Mouse (Mus musculus) midbrain, embryonic 12.5 days (tissue): Measurements from ENCODE around the gene Gast. TPM values are rescaled to one million over a fixed set of nuclear protein-coding genes. Genes with fewer than 3 reads are reported as not detected.

Source experiments
- ATAC-seq: fragments of 200-750 bp; cut with Nextera tagmentation; 2 replicates; pipeline ENCODE4 v1.8.0; 2017; ENCODE audit warnings: low read depth, moderate TSS enrichment, moderate library complexity; ENCODE audit not compliant: low FRiP score
- H3K27ac ChIP-seq: fragments of 300-500 bp; sonication (generic); replicated peaks from 2 replicates; pipeline ENCODE4 v1.5.1; 2016; ENCODE audit warnings: mild to moderate bottlenecking
- H3K27me3 ChIP-seq: fragments of 300-500 bp; sonication (generic); 2 replicates; pipeline ENCODE4 v1.6.1; 2016; ENCODE audit warnings: mild to moderate bottlenecking
- H3K36me3 ChIP-seq: fragments of 300-500 bp; sonication (generic); 2 replicates; pipeline ENCODE4 v1.6.1; 2016
- H3K4me1 ChIP-seq: fragments of 300-500 bp; sonication (generic); 2 replicates; pipeline ENCODE4 v1.6.1; 2016
- H3K4me2 ChIP-seq: fragments of 300-500 bp; sonication (generic); replicated peaks from 2 replicates; pipeline ENCODE4 v1.6.1; 2016; ENCODE audit warnings: mild to moderate bottlenecking, moderate library complexity
- H3K4me3 ChIP-seq: fragments of 300-500 bp; sonication (generic); 2 replicates; pipeline ENCODE4 v1.5.1; 2016; ENCODE audit warnings: mild to moderate bottlenecking
- H3K9ac ChIP-seq: fragments of 300-500 bp; sonication (generic); replicated peaks from 2 replicates; pipeline ENCODE4 v1.6.1; 2016; ENCODE audit warnings: mild to moderate bottlenecking, moderate library complexity
- H3K9me3 ChIP-seq: fragments of 300-500 bp; sonication (generic); 2 replicates; pipeline ENCODE4 v1.6.1; 2016; ENCODE audit warnings: mild to moderate bottlenecking
- WGBS: fragments of 180-500 bp; shearing (Covaris S2); methylation state at CpG from one replicate; pipeline ENCODE4 v1.1.7; 2016; 5-methylcytosine and 5-hydroxymethylcytosine counted together
- polyA plus RNA-seq: library from polyadenylated mRNA; unstranded; fragments of >200 nt; fragmentation: Nextera tagmentation; extraction: Ambion mirVana; gene quantifications from 2 replicates; pipeline ENCODE4 v1.2.1, GENCODE M21; 2016

The Gast gene
- polyA plus RNA-seq, 1 experiment from 2014 or later = 1.2 TPM

GRCm38 (mm10) chr11:100369822-100370221 lies 35.6 kb downstream of the Gast start:
- WGBS = 81% methylated on average over 8 of the region's 8 CpGs
- H3K9ac ChIP-seq = no peak overlapping the region

GRCm38 (mm10) chr11:100371981-100372558 lies 37.9 kb downstream of the Gast start:
- peaks cover 5% of the 10 kb centered on the region; the same call in 1 of the 2 replicates for H3K4me1 ChIP-seq
- H3K4me3 ChIP-seq = no peak overlapping the region
- H3K4me2 ChIP-seq = no peak overlapping the region
- H3K36me3 ChIP-seq = peaks cover 21% of the 10 kb centered on the region
- no peak; the same call in 1 of the 2 replicates for ATAC-seq
- WGBS = 73% methylated on average over 7 of the region's 8 CpGs
- no peak overlapping the region for H3K9ac ChIP-seq
- H3K27me3 ChIP-seq = no peaks in the 10 kb centered on the region
- no peak overlapping the region for H3K27ac ChIP-seq
- H3K9me3 ChIP-seq = no peaks in the 10 kb centered on the region

More at GRCm38 (mm10) chr11:100369822-100370221, 35.6 kb downstream of the Gast start:
- H3K36me3 ChIP-seq = peaks cover 15% of the 10 kb centered on the region
- ATAC-seq = no peak
- no peaks in the 10 kb centered on the region for H3K27me3 ChIP-seq
- H3K4me1 ChIP-seq = peaks cover 5% of the 10 kb centered on the region; the same call in 1 of the 2 replicates
- H3K4me3 ChIP-seq = no peak overlapping the region
- no peak overlapping the region for H3K27ac ChIP-seq
- H3K4me2 ChIP-seq = no peak overlapping the region
- H3K9me3 ChIP-seq = no peaks in the 10 kb centered on the region

GRCm38 (mm10) chr11:100375127-100375526 lies 40.9 kb downstream of the Gast start:
- peaks cover 5% of the 10 kb centered on the region; the same call in 1 of the 2 replicates for H3K4me1 ChIP-seq
- peaks cover 42% of the 10 kb centered on the region for H3K36me3 ChIP-seq
- no peak overlapping the region for H3K27ac ChIP-seq
- no peaks in the 10 kb centered on the region for H3K9me3 ChIP-seq
- no peak for ATAC-seq
- no peak overlapping the region for H3K4me2 ChIP-seq
- no peak overlapping the region for H3K4me3 ChIP-seq
- 90% methylated on average over 9 of the region's 9 CpGs for WGBS
- H3K27me3 ChIP-seq = no peaks in the 10 kb centered on the region
- H3K9ac ChIP-seq = no peak overlapping the region

GRCm38 (mm10) chr11:100376005-100376404 lies 41.8 kb downstream of the Gast start:
- Histone ChIP-seq H3K27me3 (no peaks in the 10 kb centered on the region), H3K9ac (no peak overlapping the region), H3K4me1 (peaks cover 5% of the 10 kb centered on the region; the same call in 1 of the 2 replicates), H3K4me3 (no peak overlapping the region), H3K9me3 (no peaks in the 10 kb centered on the region), H3K36me3 (peaks cover 51% of the 10 kb centered on the region), H3K4me2 (no peak overlapping the region), H3K27ac (no peak overlapping the region)
- WGBS = 83% methylated on average over 4 of the region's 4 CpGs
- ATAC-seq = no peak

- Histone ChIP-seq H3K4me1 (peaks cover 4% of the 10 kb centered on the region; the same call in 1 of the 2 replicates), H3K9me3 (no peaks in the 10 kb centered on the region), H3K4me2 (no peak overlapping the region), H3K27ac (no peak overlapping the region), H3K36me3 (peaks cover 55% of the 10 kb centered on the region), H3K9ac (no peak overlapping the region), H3K27me3 (no peaks in the 10 kb centered on the region), H3K4me3 (no peak overlapping the region)
- ATAC-seq = no peak
- 85% methylated on average over 21 of the region's 21 CpGs for WGBS
These were observed 42.7 kb downstream of the Gast start for GRCm38 (mm10) chr11:100376746-100377389.

GRCm38 (mm10) chr11:100377989-100378388 lies 43.8 kb downstream of the Gast start:
- Histone ChIP-seq H3K4me2 (no peak overlapping the region), H3K27ac (no peak overlapping the region), H3K4me3 (no peak overlapping the region), H3K4me1 (no peaks in the 10 kb centered on the region), H3K9ac (no peak overlapping the region), H3K9me3 (no peaks in the 10 kb centered on the region), H3K27me3 (no peaks in the 10 kb centered on the region), H3K36me3 (peaks cover 65% of the 10 kb centered on the region)
- ATAC-seq = no peak
- 92% methylated on average over 14 of the region's 14 CpGs for WGBS

GRCm38 (mm10) chr11:100378446-100378845 lies 44.2 kb downstream of the Gast start:
- Histone ChIP-seq H3K4me3 (no peak overlapping the region), H3K27ac (no peak overlapping the region), H3K9ac (no peak overlapping the region), H3K9me3 (no peaks in the 10 kb centered on the region), H3K36me3 (peaks cover 65% of the 10 kb centered on the region), H3K4me1 (no peaks in the 10 kb centered on the region), H3K27me3 (no peaks in the 10 kb centered on the region), H3K4me2 (no peak overlapping the region)
- WGBS = 87% methylated on average over 5 of the region's 5 CpGs
- ATAC-seq = no peak

GRCm38 (mm10) chr11:100379311-100379710 lies 45.1 kb downstream of the Gast start:
- H3K4me2 ChIP-seq = no peak overlapping the region
- 98% methylated on average over 4 of the region's 4 CpGs for WGBS
- no peak overlapping the region for H3K4me3 ChIP-seq
- ATAC-seq = no peak
- no peaks in the 10 kb centered on the region for H3K27me3 ChIP-seq
- peaks cover 61% of the 10 kb centered on the region for H3K36me3 ChIP-seq
- H3K9me3 ChIP-seq = no peaks in the 10 kb centered on the region
- no peak overlapping the region for H3K27ac ChIP-seq
- no peak overlapping the region for H3K9ac ChIP-seq
- H3K4me1 ChIP-seq = no peaks in the 10 kb centered on the region

- H3K27me3 ChIP-seq = no peaks in the 10 kb centered on the region
- H3K27ac ChIP-seq = no peak overlapping the region
- no peaks in the 10 kb centered on the region for H3K4me1 ChIP-seq
- H3K4me2 ChIP-seq = no peak overlapping the region
- H3K4me3 ChIP-seq = no peak overlapping the region
- WGBS = 81% methylated on average over 6 of the region's 6 CpGs
- no peak overlapping the region for H3K9ac ChIP-seq
- H3K36me3 ChIP-seq = peaks cover 59% of the 10 kb centered on the region
- no peak for ATAC-seq
- H3K9me3 ChIP-seq = no peaks in the 10 kb centered on the region
These were observed 48.5 kb downstream of the Gast start for GRCm38 (mm10) chr11:100382682-100383081.

- 85% methylated on average over 3 of the region's 3 CpGs for WGBS
- Histone ChIP-seq H3K27ac (no peak overlapping the region), H3K36me3 (peaks cover 41% of the 10 kb centered on the region), H3K27me3 (no peaks in the 10 kb centered on the region), H3K4me3 (no peak overlapping the region), H3K9me3 (no peaks in the 10 kb centered on the region), H3K9ac (no peak overlapping the region), H3K4me1 (peaks cover under 1% of the 10 kb centered on the region; the same call in 1 of the 2 replicates), H3K4me2 (no peak overlapping the region)
- no peak for ATAC-seq
These were observed 50.8 kb downstream of the Gast start for GRCm38 (mm10) chr11:100385016-100385415.

GRCm38 (mm10) chr11:100386586-100386985 lies 52.4 kb downstream of the Gast start:
- Histone ChIP-seq H3K9ac (no peak overlapping the region), H3K4me1 (peaks cover 6% of the 10 kb centered on the region; the same call in 1 of the 2 replicates), H3K36me3 (peaks cover 28% of the 10 kb centered on the region), H3K4me3 (no peak overlapping the region), H3K27me3 (no peaks in the 10 kb centered on the region), H3K4me2 (no peak overlapping the region), H3K27ac (no peak overlapping the region), H3K9me3 (no peaks in the 10 kb centered on the region)
- WGBS = 46% methylated on average over 5 of the region's 5 CpGs
- no peak for ATAC-seq
